Mouse (Mus musculus) WW6 (cell line): ENCODE measurements at regions not wholly inside any gene's neighbourhood (a gene's known extent, or its start where the extent isn't known, plus 50 kb on each side); places are given as distances from the start of the nearest gene placed in this dataset.
"Not testable (repeated sequence)": the region's sequence is repeated elsewhere in the genome, so short reads cannot be mapped to it uniquely, and the experiment has no call there.

Source experiments
- DNase-seq: peaks from one replicate; pipeline ENCODE4 v3.0.0-alpha.2; 2013; ENCODE audit warnings: low read depth, low spot score

DNA sequence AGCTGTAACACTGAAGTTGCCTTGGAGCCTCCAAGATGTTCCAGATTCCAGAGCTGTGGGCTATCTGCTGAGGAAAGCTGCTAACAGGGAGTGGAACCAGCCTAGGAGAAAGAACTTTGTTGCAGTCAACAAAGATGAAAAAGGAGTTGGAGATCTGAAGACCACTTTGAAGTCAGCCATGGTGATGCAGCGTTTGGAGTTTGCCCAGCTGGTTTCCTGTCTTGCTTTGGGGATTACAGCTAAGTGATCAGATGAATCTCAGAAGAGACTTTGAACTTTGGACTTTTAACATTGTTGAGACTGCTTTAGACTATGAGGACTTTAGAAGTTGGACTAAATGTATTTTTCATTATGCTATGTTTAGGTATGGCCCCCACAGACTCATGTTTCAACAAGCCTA lies 297.6 kb downstream of the Gadd45g start:
- not testable (repeated sequence) for DNase-seq

GRCm38 (mm10) chr13:52145926-52146325 lies 299.4 kb downstream of the Gadd45g start:
- DNase-seq = no peak

- DNase-seq = no peak
These were observed 303.8 kb downstream of the Gadd45g start for GRCm38 (mm10) chr13:52150281-52150680.

DNA sequence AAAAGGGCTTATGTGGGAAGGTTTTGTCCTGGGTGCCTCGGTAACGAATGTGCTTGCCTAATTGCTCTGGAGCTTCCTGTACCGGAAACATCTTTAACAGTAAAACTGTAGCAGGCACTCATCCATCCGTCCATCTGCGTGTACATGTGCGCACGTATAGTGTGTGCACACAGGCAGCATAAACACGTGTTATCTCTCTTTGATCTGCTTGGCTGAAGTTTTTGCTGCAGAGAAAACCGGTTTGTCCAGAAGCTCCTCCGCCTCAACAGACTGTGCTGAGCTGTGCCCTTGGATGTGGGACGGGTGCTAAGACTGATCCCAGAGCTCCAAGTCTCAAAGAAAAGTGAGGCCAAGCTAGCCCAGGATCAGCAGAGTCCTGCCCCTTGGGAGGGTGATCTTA lies 305.3 kb downstream of the Gadd45g start:
- DNase-seq = no peak

GRCm38 (mm10) chr13:52152221-52152620 lies 305.7 kb downstream of the Gadd45g start:
- no peak for DNase-seq

DNA sequence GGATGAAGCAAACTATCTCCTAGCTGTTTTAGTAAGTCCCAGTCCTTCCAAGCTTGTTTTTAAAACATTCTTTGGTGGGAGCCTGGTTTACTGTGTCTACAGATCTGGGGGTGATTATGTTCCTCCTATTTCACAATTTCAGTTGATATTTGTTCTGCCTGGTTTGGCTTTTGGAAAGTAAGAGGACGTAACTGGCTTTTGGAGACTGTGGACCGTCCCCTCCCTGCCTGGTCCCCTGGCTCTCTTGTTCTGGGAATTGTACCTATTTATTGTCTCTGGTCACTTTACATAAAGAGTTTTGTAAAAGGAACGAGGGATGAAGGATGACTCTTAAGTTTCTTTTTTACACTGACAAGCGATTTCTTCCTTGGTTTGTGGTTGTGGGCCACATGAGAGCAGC lies 306.6 kb downstream of the Gadd45g start:
- no peak for DNase-seq

- DNase-seq = no peak
These were observed 307.1 kb downstream of the Gadd45g start for GRCm38 (mm10) chr13:52153576-52153975.

DNA sequence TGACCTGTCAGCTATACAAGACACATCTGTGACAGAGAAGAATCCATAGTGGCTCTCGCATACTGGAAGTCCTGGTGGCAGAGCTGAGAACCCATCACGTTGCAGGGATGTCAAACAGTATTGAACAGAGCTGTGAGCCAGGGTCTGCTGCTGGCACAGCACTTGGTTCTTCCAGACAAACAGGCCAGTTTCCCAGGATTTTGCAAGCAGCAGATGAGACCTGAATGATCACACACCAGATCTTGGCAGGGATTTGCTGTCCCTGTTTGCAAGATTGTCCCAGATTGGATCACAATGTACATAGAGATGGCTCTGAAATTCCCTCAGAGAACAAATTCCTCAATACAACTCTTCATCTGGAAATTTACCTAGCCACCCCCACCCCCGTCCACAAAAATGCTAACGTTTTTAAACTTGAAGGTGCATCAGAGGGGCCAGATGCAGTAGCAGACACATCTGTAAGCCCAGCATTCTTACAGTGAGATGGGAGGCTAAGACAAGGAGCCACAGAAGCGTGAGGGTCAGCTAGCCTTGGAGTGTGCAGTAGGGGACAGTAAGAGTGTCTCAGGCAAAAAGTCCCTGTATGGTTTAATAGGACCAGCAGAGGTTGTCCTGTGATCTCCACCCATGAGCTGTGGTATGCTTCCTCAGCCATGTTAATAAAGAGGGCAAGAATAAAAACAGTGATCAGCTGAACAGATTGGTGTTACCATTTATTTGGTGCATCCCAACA lies 307.8 kb downstream of the Gadd45g start:
- no peak for DNase-seq

GRCm38 (mm10) chr13:52154844-52155587 lies 308.5 kb downstream of the Gadd45g start:
- no peak for DNase-seq

DNA sequence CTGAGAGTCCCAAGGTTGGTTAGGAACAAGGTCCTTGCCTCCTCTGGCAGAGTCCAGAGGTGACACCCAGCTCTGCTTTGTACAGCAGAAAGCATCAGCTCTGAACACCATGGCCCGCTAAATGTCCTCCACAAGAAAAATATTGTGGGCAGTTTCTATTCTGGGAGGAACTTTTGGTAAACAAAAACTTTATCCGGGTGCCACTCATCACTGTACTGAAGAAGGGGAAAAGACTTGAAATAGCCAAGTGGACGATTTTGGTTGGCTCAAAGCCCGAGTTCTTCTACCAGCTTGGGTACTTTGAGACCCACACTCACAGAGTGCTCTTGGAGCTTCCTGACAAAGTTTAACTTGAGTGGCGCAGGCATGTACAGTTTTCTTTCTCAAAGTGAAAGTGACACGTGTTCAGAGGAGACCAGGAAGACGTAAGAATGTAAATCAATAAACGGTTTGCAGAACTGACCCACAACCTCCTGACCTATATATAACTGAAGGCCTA lies 309.2 kb downstream of the Gadd45g start:
- no peak for DNase-seq

DNA sequence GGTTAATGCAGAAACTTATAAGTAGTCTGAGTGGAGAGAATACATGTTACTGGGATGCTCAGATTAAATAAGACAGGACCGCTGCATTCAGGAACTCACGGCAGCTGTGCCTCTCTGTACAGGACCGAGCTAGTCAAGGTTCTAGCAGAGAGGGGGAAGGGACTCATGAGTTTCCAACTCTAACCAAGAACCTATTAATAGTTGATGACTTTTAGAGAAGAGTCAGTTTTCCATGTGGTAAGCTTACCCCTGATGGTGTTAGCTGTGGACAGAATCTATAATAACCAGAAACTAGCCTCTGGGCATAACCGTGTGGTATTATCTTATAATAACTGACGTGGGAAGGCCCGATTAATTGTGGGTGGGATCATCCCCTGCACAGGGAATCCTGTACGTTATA lies 316.2 kb downstream of the Gadd45g start:
- DNase-seq = no peak

DNA sequence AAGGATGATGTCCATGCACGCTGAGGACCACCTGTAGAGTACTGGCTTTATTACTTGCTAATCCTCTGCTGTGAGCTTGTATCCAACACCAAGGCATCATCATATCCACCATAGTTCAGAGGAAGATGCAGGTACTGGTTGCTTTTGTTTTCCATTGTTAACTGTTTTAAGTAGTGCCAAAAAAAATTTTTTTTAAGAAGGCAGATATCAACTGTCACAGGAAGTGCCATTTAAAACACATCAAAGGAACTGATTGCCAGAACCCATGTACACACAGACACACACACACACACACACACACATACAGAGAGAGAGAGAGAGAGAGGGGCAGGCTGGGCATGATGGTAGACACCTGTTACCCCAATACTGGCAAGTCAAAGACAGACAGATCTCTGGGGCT lies 319.1 kb downstream of the Gadd45g start:
- no peak for DNase-seq

- no peak for DNase-seq
These were observed 321.5 kb downstream of the Gadd45g start for GRCm38 (mm10) chr13:52167968-52168367.

GRCm38 (mm10) chr13:52172706-52173346 lies 326.3 kb downstream of the Gadd45g start:
- DNase-seq = no peak

DNA sequence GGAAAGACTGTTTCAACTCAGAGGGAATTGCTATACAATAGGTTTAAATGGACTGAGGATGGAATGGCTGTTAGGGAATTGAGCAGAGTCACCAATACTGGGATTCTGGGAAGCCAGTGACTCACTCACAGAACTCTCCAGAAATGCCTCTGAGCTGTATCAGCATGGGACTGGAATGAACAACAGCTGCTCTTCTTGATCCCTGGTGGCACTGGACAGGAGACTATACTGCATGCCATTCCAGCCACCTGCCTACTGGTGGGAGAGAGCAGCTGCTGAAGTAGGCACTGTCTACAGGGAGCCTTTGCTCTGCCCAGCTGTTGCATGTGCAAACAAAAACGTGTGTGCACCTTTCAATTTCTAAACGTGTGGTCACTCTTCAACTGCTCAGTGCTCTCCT lies 329.2 kb downstream of the Gadd45g start:
- no peak for DNase-seq

GRCm38 (mm10) chr13:52179977-52180376 lies 333.5 kb downstream of the Gadd45g start:
- DNase-seq = no peak

GRCm38 (mm10) chr13:52183635-52184034 lies 337.2 kb downstream of the Gadd45g start:
- no peak for DNase-seq

DNA sequence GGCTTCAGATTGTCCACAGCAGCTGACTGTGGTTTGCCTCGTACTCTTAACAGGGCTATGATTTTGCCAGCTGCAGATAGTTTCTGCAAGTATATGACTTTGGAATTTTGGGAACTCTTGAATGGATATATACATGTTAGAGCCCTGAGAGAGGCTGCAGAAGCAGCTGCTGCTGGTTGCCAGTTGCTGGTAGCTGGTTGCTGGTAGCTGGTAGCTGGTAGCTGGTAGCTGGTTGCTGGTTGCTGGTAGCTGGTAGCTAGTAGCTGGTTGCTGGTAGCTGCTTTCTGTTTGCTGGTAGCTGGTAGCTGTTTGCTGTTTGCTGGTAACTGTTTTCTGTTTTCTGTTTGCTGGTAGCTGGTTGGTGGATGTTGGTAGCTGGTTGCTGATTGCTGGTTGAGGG lies 339.1 kb downstream of the Gadd45g start:
- no peak for DNase-seq

DNA sequence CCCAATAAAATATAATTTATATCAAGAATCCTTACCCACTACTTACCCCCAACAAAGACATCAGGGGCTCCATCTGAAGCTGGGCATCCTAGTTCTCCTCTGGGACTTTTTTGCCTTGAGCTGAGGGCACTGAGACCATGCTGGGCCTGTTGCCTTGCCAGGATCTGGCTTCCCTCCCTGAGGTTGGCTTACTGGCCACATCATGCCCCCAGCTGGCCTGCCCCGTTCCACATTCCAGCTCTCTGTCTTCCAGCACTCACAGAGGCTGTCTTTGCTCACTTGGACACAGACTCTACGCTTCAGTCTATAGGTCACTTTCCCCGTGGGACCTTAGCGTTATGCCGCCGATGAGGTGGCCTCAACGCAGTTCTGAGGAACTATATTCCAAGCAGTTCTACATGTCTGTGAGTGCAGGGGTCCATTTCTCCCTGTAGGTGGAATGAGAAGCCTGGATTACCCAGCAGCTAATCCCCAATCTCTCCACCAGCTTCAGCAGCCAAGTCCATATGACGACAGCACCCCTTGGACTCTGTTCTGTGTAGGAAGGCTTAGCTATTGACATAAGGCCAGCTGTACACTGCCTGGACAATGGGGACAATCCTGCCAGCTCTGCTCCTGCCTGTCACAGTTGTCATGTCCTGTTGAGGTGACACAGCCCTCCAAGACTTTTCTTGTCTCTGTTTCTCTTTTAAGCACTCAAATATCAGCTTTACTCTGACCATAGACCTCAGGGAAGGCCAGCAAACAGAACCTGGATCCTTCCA lies 341.5 kb downstream of the Gadd45g start:
- no peak for DNase-seq

GRCm38 (mm10) chr13:52188605-52189003 lies 342.1 kb downstream of the Gadd45g start:
- DNase-seq = no peak

- peak; percentile 63 for DNase-seq
These were observed 341.6 kb downstream of the Diras2 start for GRCm38 (mm10) chr13:52189382-52189923.
